Mouse (Mus musculus): ENCODE measurements around the gene Nacad. TPM values are rescaled to one million over a fixed set of nuclear protein-coding genes. Genes with fewer than 3 reads are reported as not detected.

Gene Nacad
- polyA plus RNA-seq, 1 experiment, result 0.90 TPM

- H3K36me3 ChIP-seq (ENCODE audit: control insufficient read depth, insufficient read depth, low read length, poor library complexity, severe bottlenecking), result no peaks in the 10 kb centered on the region
- no peaks in the 10 kb centered on the region for H3K9me3 ChIP-seq (replicated peaks; ENCODE audit: control insufficient read depth, insufficient read depth, low read length, poor library complexity, severe bottlenecking)
- H3K27ac ChIP-seq (ENCODE audit: insufficient read depth, low read length), result no peak overlapping the region
- no peaks in the 10 kb centered on the region for H3K27me3 ChIP-seq (ENCODE audit: control insufficient read depth, insufficient read depth, low read length, poor library complexity, severe bottlenecking)
- TF ChIP-seq EP300 (IDR thresholded peaks at IDR 0.05; ENCODE audit: insufficient read depth, low read depth, low read length), result no peak
- TF ChIP-seq POLR2A (IDR thresholded peaks at IDR 0.05; ENCODE audit: insufficient read depth, low read length), result no peak
- H3K4me3 ChIP-seq (ENCODE audit: low read depth, low read length), result no peak overlapping the region
- H3K9ac ChIP-seq (ENCODE audit: low read depth, poor library complexity, severe bottlenecking), result no peak overlapping the region
- H3K4me1 ChIP-seq (ENCODE audit: control insufficient read depth, insufficient read depth, low read length), result no peaks in the 10 kb centered on the region
Measured at GRCm38 (mm10) chr11:6589838-6590237, 16.0 kb downstream of the Nacad start.

- no peaks in the 10 kb centered on the region for H3K36me3 ChIP-seq (ENCODE audit: control insufficient read depth, insufficient read depth, low read length, poor library complexity, severe bottlenecking)
- H3K27ac ChIP-seq (ENCODE audit: insufficient read depth, low read length), result no peak overlapping the region
- no peak overlapping the region for H3K4me3 ChIP-seq (ENCODE audit: low read depth, low read length)
- H3K27me3 ChIP-seq (ENCODE audit: control insufficient read depth, insufficient read depth, low read length, poor library complexity, severe bottlenecking), result no peaks in the 10 kb centered on the region
- TF ChIP-seq EP300 (IDR thresholded peaks at IDR 0.05; ENCODE audit: insufficient read depth, low read depth, low read length), result no peak
- no peak for TF ChIP-seq CTCF (IDR thresholded peaks at IDR 0.05; ENCODE audit: low read depth, low read length)
- no peak for TF ChIP-seq POLR2A (IDR thresholded peaks at IDR 0.05; ENCODE audit: insufficient read depth, low read length)
- no peak overlapping the region for H3K9ac ChIP-seq (ENCODE audit: low read depth, poor library complexity, severe bottlenecking)
- no peaks in the 10 kb centered on the region for H3K4me1 ChIP-seq (ENCODE audit: control insufficient read depth, insufficient read depth, low read length)
- H3K9me3 ChIP-seq (replicated peaks; ENCODE audit: control insufficient read depth, insufficient read depth, low read length, poor library complexity, severe bottlenecking), result no peaks in the 10 kb centered on the region
Measured at GRCm38 (mm10) chr11:6588295-6588694, 17.6 kb downstream of the Nacad start.

DNA sequence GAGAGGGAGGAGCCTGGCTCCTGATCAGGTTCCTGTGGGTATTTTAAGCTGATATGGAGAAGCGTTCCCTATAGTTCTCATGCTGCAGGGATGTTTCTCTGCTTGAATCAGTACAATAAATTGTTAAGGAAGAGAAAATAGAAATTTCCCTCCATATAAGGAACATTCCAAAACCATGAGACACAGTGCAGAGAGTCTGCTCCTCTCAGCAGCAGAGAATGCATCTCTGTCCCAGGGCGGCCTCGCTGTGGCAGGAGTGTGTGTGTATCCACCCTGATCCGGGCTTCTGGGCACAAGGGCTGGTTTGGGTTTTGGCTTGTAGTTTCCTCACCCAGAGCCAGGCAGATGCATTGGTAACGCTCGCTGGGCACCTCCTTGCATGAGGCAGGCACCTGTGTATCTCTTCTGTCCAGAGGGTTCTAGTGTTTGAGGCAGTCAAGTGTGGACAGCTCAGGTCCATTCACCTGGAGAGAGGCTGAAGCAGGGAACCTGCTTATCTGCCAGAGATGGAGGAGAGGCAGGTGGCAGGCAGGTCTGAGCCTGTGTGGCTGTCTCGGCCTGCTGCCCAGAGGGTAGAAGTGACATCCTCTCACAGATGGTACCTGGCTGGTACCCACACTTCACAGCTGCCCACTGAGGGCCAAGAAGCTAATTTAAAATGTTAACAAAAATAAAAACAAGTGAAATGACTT lies 18.5 kb downstream of the Nacad start:
- H3K9ac ChIP-seq (ENCODE audit: low read depth, poor library complexity, severe bottlenecking), result no peak overlapping the region
- H3K27ac ChIP-seq (ENCODE audit: insufficient read depth, low read length), result no peak overlapping the region
- 0 out of 2 replicates have a peak, but pooled peaks cover 2% of the 10 kb centered on the region for H3K36me3 ChIP-seq (ENCODE audit: control insufficient read depth, insufficient read depth, low read length, poor library complexity, severe bottlenecking)
- H3K9me3 ChIP-seq (replicated peaks; ENCODE audit: control insufficient read depth, insufficient read depth, low read length, poor library complexity, severe bottlenecking), result no peaks in the 10 kb centered on the region
- no peaks in the 10 kb centered on the region for H3K4me1 ChIP-seq (ENCODE audit: control insufficient read depth, insufficient read depth, low read length)
- no peaks in the 10 kb centered on the region for H3K27me3 ChIP-seq (ENCODE audit: control insufficient read depth, insufficient read depth, low read length, poor library complexity, severe bottlenecking)
- H3K4me3 ChIP-seq (ENCODE audit: low read depth, low read length), result no peak overlapping the region
- no peak for TF ChIP-seq POLR2A (IDR thresholded peaks at IDR 0.05; ENCODE audit: insufficient read depth, low read length)

DNA sequence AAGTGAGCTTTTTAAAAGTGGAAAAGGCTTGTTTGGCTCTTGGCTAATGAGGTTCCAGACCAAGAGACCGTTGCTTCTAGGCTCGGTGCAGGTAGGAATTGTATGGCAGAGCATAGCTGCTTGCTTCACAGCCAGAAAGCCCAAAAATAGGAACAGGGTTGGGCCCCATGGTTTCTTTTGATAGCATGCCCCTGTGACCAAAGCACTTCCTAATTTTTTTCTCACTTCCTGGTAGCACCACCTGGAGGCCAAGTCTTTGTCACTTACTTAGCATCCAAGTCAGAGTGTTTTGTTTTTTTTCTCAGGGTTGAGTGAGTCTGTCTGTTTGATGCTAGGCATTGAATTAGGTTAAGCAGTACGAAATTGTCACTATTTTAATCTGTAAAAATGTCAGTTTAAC lies 19.2 kb downstream of the Nacad start:
- H3K9me3 ChIP-seq (replicated peaks; ENCODE audit: control insufficient read depth, insufficient read depth, low read length, poor library complexity, severe bottlenecking), result no peaks in the 10 kb centered on the region
- no peaks in the 10 kb centered on the region for H3K27me3 ChIP-seq (ENCODE audit: control insufficient read depth, insufficient read depth, low read length, poor library complexity, severe bottlenecking)
- no peak overlapping the region for H3K27ac ChIP-seq (ENCODE audit: insufficient read depth, low read length)
- 0 out of 2 replicates have a peak, but pooled peaks cover 2% of the 10 kb centered on the region for H3K36me3 ChIP-seq (ENCODE audit: control insufficient read depth, insufficient read depth, low read length, poor library complexity, severe bottlenecking)
- H3K4me1 ChIP-seq (ENCODE audit: control insufficient read depth, insufficient read depth, low read length), result no peaks in the 10 kb centered on the region
- H3K9ac ChIP-seq (ENCODE audit: low read depth, poor library complexity, severe bottlenecking), result no peak overlapping the region
- TF ChIP-seq POLR2A (IDR thresholded peaks at IDR 0.05; ENCODE audit: insufficient read depth, low read length) (no peak), EP300 (IDR thresholded peaks at IDR 0.05; ENCODE audit: insufficient read depth, low read depth, low read length) (no peak), CTCF (IDR thresholded peaks at IDR 0.05; ENCODE audit: low read depth, low read length) (no peak)
- H3K4me3 ChIP-seq (ENCODE audit: low read depth, low read length), result no peak overlapping the region

DNA sequence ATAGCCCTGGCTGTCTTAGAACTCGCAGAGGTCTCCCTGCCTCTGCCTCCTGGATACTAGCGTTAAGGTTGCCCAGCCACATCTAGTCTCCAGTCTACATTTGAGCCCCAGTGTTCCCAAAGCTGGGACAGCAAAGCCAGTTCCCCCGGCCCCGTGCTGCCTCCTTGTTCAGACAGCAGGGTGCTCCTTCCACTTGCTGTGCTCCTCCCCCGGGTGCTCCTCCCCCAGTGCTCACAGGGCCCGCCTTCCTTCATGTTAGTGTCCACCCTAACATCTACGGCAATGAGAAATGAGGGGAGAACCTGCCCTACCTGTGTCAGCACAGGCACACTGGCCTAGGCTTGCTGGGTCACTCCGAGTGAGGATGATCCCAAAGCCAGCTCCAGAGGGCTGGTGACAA lies 20.1 kb downstream of the Nacad start:
- no peak for TF ChIP-seq POLR2A (IDR thresholded peaks at IDR 0.05; ENCODE audit: insufficient read depth, low read length)
- TF ChIP-seq EP300 (IDR thresholded peaks at IDR 0.05; ENCODE audit: insufficient read depth, low read depth, low read length), result no peak
- TF ChIP-seq CTCF (IDR thresholded peaks at IDR 0.05; ENCODE audit: low read depth, low read length), result no peak
- Histone ChIP-seq H3K4me1 (ENCODE audit: control insufficient read depth, insufficient read depth, low read length) (no peaks in the 10 kb centered on the region), H3K4me3 (ENCODE audit: low read depth, low read length) (no peak overlapping the region), H3K9me3 (replicated peaks; ENCODE audit: control insufficient read depth, insufficient read depth, low read length, poor library complexity, severe bottlenecking) (no peaks in the 10 kb centered on the region), H3K36me3 (ENCODE audit: control insufficient read depth, insufficient read depth, low read length, poor library complexity, severe bottlenecking) (0 out of 2 replicates have a peak, but pooled peaks cover 4% of the 10 kb centered on the region), H3K9ac (ENCODE audit: low read depth, poor library complexity, severe bottlenecking) (no peak overlapping the region), H3K27ac (ENCODE audit: insufficient read depth, low read length) (no peak overlapping the region), H3K27me3 (ENCODE audit: control insufficient read depth, insufficient read depth, low read length, poor library complexity, severe bottlenecking) (no peaks in the 10 kb centered on the region)

- H3K4me1 ChIP-seq (ENCODE audit: control insufficient read depth, insufficient read depth, low read length), result no peaks in the 10 kb centered on the region
- no peaks in the 10 kb centered on the region for H3K27me3 ChIP-seq (ENCODE audit: control insufficient read depth, insufficient read depth, low read length, poor library complexity, severe bottlenecking)
- no peak overlapping the region for H3K9ac ChIP-seq (ENCODE audit: low read depth, poor library complexity, severe bottlenecking)
- H3K4me3 ChIP-seq (ENCODE audit: low read depth, low read length), result no peak overlapping the region
- no peaks in the 10 kb centered on the region for H3K9me3 ChIP-seq (replicated peaks; ENCODE audit: control insufficient read depth, insufficient read depth, low read length, poor library complexity, severe bottlenecking)
- no peak overlapping the region for H3K27ac ChIP-seq (ENCODE audit: insufficient read depth, low read length)
- TF ChIP-seq POLR2A (IDR thresholded peaks at IDR 0.05; ENCODE audit: insufficient read depth, low read length) (no peak), EP300 (IDR thresholded peaks at IDR 0.05; ENCODE audit: insufficient read depth, low read depth, low read length) (no peak), CTCF (IDR thresholded peaks at IDR 0.05; ENCODE audit: low read depth, low read length) (no peak)
- 0 out of 2 replicates have a peak, but pooled peaks cover 4% of the 10 kb centered on the region for H3K36me3 ChIP-seq (ENCODE audit: control insufficient read depth, insufficient read depth, low read length, poor library complexity, severe bottlenecking)
Measured at GRCm38 (mm10) chr11:6581560-6581959, 24.3 kb downstream of the Nacad start.
